Mouse (Mus musculus) urinary bladder, postnatal 36 days (tissue): ENCODE measurements around the gene Stxbp3.

Experiments used
- DNase-seq, 2 experiments: peaks; one replicate each; pipeline ENCODE4 v3.0.0; 2022; ENCODE audit warnings: low spot score in 2 of 2, mixed read lengths in 1 of 2

The Stxbp3 gene

DNA sequence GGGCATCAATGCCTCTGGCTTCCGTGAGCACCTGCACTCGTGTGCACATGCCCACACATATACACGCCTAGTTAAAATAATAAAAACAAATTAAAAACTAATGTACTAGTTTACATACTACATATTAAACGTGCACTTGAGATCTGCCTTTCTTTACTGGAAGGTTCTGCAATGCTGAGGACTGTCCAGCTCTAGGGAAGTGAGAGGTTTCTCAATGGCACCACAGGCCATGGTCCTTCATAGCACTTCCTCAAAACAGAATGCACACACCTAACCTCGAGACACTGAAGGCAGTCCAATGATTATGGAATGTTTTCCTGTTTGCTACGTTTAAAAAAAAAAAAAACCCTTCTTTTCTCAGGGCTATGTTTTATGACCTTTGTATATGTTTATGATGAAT is 42.6 kb downstream of the Stxbp3 start:
- no peak for DNase-seq

DNA sequence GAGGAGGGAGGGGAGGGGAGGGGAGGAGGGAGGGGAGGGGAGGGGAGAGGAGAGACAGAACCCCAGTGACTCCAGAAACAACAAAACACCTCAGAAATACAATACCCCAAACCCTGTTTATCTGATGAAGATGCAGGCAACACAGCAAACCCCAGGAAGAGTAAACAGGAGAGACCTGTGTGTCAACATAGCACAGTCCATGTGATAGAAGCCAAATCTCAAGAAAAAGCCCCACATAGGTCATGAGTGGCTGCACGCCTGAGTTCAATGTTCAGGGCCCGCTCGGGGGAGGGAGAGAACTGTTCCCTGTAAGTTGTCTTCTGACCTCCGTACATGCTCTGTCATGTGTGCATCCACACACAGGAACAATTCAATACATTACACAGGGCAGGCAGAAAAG is 43.9 kb downstream of the Stxbp3 start:
- no peak for DNase-seq

DNA sequence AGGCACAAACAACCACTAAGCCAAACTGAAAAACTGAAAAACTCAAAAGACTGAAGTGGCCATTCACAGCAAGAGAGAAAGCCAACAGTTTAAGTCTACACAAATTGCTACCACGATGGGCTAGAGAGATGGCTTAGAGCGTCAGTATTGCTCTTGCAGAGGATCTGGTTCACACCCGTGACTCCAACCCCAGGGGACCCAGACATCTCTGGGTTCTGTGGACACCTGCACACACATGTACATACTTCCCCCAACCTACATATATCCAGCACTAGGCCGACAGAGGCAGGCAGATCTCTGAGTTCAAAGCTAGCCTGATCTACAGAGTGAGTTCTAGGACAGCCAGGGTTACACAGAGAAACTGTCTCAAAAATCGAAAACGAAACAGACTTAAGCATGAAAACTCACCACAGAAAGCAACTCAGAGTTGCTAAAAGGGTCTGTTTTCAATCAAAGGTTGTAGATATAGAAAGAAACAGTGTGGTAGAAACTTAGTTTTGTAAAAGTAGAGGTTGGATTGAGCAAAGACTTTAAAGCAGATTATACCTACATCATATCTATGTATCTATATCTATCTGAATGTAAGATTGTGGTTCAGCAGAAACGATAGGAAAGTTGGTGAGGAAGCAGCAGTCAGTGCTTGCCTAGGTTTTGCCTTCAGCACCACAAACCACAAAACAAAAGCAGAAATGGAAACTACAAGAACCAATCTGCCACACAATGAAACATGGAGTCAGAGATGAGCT is 44.6 kb downstream of the Stxbp3 start:
- DNase-seq: no peak

DNA sequence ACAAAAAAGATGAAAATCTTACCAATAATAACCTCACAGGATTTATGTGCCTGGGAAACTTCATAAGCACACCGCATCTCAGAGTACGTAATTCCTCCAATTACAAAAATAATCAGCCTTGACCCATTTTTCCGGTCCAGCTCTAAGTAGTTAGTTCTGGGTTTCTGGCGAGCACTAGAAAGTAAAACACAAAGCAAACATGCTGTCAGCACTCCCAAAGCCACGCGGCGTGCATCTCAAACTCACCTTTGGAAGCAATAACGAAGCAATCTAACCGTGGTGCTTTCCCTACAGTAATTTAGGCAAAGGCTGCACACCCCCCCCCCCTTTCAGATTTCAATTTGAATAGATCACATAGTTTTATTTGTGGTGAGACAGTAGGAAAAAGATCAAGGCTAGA is 45.5 kb downstream of the Stxbp3 start:
- DNase-seq: no peak

DNA sequence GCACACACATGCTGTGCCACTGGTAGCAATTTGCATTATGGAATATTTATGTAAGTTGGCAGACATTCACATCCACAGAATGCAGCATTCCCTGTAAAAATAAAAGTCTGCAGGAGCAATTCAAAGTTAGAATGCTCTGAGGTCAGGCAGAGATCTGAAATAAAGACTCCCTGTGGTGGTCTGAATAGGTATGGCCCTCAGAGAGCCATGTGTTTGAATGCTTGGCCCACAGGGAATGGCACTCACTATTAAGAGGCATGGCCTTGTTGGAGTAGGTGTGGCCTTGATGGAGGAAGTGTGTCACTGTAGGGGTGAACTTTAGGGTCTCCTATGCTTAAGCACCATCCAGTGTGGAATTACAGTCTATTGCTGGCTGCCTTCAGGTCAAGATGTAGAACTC is 47.9 kb downstream of the Stxbp3 start:
- DNase-seq: no peak

DNA sequence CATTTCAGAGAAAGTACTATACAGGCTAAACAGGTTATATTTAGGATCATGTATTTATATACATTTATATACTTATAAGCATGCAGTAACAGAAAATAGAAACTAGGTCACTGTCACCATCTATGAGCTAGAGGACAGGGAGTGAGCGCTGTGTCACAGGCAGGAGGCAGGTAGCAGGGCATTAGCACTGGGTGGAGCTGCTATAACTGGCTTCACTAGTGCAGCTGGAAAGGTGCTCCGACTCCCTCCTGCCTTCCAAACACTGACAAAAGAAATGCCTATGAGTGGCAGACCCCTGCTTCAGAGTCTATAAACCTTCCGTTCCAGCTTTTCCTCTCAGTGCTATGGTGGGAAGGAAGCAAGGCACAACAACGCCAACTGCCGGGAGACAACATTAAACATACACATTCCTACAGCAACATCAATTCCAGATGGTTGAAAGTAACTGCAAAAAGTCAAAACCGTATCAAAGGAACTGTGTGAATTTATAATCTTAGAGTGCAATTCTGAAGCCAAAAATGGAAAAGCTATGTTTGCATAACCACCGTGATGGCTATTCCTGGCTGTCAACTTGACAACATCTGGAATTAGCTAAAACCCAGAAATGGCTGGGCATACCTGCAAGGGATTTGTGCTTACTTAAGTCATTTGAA is 49.1 kb downstream of the Stxbp3 start:
- DNase-seq: no peak

DNA sequence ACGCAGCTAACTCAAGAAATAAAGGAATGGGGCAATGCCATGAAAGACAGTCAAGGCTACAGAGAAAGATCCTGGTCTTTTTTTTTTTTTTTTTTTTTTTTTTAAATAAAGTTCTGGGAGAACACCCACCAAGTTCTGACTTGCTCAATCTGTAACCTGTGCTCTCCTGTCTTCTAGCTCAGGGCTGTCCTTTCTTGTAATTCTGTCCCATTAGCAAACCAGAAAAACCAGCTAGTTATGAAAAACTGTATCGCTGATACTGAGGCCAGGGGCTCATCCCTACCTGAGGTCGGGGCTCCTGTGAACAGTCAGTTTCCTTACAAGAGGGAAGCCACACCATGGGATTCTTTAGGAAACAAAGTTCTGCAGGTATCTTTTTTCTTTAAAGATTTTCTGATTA is 49.8 kb downstream of the Stxbp3 start:
- no peak for DNase-seq

DNA sequence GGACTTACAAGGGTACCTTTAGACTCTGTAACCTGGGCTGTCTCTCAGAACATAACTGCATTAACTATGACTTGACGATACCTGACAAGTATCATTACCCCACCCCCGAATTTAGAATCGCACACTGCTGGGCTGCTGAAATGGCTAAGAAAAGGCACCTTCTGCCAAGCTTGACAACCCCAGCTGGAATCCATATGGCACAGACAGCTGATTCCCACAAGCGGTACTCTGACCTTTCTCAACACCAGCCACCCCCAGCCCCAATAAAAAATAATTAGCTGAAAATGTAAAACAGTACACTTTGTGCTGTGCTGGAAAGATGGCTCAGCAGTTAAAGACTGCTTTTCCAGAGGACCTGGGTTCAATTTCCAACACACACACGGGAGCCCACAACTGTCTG is 51.0 kb downstream of the Stxbp3 start:
- no peak for DNase-seq

DNA sequence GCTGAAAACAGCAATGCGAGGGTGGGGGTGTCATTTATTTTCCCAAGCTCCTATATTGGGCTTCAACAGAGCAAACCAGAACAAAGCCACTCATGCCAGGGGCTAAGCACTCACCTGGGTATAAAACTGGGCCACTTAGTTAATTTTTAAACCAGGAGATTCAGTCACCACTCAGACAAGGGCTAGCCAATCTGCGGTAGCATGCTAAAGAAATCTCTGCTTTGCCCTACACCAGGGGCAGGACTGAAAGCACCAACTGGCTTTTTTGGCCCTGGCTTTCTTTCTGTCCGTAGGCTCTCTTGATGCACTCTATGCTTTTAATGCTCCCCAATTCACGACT is 51.9 kb downstream of the Stxbp3 start:
- DNase-seq: no peak

DNA sequence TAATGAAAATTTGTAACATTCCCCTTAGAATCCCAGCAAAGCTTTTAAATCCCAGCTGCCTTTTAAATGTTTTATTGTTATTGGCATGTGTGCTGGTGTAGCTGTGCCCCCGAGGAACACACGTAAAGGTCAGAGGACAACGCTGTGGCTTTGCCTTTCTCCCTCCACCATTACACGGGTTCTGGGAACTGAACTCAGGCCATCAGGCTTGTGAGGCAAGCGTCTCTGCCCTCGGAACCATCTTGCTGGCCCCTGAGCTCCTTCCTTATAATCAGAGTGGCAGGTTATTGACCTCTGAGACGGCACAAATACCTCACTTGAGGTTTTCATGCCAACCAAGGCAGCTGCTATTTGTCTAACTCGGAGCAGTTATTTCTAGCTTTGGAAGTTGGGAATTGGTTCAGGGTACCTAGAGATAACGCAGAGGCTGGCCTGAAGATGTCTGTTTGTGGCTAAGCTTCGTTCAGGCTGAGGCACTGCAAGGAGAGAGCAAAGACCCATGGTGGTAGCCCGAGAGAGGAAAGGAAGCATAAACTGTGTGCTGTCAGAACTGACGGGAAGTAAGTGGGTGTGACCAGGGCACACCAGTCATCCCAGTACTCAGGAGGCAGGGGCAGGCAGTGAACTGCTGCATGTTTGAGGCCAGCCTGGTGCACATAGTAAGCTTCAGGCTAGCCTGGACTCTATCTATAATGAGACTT is 52.4 kb downstream of the Stxbp3 start:
- no peak for DNase-seq

DNA sequence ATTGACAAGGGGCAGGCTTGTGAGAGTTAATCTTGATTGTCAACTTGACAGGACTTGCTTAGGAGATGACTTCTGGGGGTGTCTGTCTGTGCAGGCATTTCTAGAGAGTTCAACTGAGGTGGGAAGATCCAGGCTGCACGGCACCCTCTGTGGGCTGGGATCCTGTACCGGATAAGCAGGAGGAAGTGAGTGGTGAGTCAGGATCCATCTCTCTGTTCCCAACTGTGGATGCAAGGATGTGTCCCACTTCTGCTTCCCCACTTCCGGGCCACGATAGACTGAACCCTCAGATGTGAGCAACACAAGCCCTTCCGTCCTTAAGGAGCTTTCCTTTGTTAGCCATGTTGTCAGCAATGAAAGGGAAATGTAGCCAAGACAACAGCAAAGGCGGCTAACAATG is 53.8 kb downstream of the Stxbp3 start:
- DNase-seq: no peak

DNA sequence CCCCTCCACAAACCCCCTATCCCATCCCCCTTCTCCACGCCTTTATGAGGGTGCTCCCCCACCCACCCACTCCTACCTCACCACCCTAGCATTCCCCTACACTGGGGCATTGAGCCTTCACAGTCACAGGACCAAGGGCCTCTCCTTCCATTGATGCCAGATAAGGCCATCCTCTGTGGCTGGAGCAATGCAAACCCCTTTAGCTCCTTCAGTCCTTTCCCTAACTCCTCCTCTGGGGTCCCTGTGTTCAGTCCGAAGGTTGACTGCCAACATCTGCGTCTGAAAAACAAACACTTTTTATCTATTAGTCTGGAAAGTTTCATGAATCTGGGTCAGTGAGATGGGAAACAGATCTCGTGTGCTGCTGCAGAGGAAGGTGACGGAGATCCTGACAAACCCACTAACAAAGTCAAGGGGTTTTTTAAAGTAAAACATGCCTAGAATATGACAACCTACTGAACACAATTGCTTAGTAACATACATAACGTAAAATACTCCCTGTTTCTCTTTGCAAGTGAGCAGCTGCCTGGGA is 57.9 kb downstream of the Stxbp3 start:
- DNase-seq: no peak

DNA sequence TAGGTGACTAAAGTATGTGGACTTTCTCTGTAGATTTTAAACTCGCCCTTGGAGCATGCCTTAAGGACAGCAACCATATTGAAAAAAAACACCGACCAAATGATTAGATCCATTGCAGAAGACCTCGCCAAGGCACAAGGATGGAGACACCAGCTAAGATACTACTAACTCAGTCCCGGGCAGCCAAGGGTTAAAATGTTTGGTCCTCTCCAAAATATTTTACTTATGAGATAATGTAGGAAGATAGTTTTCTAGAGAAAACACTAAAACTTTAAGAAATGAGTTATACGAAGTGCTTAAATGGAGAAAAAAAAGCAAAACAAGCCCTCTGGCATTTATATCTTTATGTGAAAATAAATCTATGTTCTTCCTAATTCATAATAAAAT is 58.4 kb downstream of the Stxbp3 start:
- DNase-seq: no peak

DNA sequence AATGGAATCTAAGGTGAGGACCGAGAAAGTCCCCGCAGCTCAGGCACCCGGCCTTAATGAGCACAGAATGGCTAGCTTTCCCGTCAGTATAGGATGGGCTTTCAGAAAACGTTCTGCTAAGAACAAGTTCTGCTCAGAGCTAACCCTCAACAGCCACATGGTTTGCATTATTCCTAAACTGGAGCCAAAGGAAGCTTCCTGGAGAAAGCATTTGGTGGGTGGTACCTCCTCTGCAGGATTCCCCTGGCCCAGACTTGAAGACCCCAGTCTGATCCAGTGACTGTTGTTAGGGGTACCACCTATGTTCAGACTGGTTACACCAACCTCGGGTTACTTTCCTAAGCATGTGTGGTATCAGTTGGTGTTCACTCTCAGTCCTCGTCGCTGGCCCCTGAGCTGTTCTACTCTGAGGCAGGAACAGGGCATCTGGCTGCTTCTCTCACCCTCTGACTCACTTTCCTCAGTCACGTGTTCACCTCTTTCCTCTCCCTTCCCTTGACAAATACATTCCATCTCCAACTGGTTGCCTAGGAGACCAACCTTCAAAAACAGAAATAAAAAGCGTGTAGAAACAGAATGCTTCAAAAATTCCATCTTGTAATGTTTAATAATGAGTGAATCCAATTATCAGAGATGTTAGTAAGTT is 59.0 kb downstream of the Stxbp3 start:
- DNase-seq: peak in 1 of 2 experiments; percentile 58

DNA sequence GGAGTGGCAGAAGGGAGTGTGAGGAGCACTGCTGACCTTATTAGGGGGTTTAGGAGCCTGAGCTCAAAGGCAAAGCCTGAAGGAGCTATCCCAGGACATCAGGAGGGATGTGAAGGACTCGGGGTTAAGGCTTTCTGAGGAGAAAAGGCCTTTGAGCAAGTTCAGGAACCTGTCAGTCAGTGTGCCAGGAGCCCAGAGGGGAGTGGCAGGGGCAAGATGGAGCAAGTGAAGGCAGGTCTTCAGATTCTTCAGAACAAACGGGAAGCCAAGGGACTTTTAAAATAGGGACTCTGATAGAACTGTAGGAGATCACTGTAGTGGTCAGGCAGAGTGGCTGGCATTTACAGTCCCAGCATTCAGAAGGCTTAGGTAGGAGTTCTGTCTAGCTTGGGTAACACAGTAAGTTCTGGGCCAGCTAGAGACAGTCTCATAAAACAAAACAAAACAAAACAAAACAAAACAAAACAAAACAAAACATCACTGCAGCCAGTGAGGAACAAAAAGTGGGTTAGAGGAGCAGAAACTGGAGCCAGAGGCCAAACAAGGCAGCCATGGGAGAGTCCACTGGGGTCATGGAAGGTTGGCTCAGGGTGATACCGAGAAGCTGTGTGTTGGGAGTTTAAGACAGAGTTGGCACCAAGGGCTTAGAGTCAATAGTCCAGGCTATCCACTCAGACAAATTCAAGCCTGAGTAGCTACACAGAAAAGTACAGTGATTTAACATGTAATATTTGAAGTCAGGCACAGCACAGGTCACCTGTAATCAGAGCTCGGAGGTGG is 61.4 kb downstream of the Stxbp3 start:
- peak; percentile 55 to 60 for DNase-seq

DNA sequence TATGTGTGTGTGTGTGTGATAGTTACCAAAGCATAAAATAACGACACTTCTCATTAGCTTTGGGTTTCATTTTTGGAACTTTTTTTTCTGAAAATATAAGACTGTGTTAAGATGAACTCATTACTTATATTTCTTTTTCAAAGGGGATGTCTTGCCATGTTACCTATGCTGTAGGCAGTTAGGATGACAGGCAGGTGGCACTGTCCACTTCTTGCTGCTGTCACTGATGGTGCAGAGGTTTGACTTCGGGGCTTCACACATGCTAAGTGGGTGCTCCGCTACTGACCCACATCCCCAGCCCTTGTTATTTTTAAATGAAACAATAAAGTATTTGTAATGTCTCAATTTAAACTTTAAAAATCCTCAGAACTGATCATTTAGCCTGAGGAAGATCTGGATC is 67.5 kb downstream of the Stxbp3 start:
- no peak for DNase-seq

DNA sequence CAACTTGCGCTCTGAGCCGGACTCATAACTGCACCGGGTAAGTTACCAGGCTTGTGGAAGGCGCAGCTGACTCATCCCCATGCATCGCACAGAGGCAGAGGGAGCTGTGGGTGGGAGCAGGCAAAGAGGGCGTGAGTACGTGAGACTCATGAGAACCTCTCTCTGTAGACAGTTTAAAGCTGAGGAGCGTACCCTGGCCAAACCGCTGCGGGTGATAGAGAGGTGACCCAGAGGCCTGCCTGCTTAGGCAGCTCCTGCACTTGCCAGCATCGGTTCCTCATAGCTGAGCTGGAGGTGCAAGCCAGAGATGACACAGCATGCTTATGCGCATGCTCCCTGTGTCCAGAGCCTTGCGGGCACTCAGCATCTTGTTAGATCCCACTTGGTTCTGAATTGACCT is 68.1 kb downstream of the Stxbp3 start:
- DNase-seq: peak; percentile 52 to 56

DNA sequence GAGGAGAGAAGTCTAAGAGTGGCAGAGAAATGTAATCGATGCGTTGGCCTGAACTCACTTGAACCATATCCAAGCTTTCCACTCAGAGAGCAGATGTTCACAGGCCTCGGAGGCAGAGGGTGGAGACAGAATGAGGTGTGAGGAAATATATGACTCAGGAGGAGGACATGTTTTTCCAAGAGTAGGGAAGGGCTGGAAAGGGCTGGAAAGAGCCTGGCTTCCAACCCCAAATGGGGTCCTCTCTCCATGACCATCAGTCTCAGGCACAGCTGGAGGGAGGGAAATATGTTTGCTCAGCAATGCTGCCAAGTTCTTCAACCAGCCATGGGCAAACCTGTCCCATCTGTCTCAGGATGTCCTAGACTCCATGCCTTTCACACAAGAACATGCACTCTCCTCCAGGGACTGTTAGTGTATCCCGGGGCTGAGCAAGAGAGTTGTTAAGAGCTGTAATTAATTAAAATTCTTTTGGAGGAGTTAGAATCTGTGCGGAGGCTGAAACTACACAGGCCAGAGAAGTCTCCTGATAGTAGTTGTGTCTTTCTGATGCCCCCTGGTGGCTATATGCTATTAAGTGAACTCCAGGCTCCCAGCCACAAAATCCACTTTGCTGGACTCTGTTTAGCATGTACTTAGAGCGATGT is 69.5 kb downstream of the Stxbp3 start:
- peak; percentile 56 to 58 for DNase-seq

DNA sequence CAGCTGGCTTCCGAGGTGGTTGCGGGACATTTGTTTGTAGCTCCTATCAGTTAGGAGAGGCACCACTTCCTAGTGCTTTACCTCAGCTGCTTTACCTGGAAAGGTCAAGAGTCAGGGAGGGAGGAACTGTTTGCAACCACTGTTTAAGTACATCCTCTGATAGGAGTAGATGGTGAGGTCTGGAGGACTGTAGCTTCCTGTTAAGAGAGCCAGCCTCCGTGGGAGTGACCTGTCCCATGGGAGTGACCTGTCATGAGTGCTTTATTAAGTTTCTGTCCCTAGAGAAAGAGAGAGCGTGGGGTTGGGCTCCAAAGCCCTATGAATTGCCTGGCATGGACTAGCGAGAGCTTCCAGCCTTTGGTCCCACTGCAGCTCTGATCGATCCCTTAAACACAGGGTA is 70.8 kb downstream of the Stxbp3 start:
- DNase-seq: no peak

DNA sequence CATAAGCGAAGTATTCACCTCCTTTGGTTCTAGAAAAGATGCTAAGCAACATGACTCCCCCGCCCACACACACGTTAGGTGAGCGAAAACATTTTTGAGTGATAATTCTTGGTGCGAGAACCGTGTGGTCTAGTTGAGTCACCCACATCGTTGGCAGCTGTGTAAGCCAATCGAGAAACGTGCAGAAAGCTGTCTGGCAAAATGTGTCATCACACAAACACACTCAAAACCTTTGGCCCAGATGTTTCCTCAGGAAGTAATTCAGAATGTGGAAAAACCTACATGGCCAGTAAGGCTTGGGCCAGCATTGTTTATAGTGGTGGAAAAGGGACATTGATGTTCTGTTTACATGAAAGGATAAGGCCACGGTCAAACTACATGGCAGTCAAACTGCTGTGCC is 72.9 kb downstream of the Stxbp3 start:
- no peak for DNase-seq

DNA sequence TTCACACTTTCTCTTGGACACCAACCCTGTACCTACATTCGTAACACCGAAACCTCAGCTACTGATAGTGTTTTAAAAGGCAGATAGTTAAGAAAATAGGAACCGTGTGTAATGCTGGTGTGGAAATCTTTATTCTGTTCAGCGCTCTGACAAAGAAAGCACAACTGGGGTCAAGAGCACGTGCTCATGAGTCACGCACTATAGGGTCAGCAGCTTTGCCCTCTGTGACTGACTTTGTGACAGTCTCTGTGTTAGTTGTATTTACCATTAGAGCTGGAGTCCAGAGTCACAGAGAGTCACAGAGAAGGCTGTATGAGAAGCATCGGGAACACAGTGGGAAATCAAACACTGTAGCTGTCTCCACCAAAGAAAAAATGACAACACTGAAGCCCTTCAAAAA is 73.4 kb downstream of the Stxbp3 start:
- no peak for DNase-seq
